Mouse (Mus musculus): Measurements from ENCODE around the gene Golph3l. TPM values are rescaled to one million over a fixed set of nuclear protein-coding genes. Genes with fewer than 3 reads are reported as not detected.
A peak's percentile ranks its signal among the peaks of the same experiment; 100 is the strongest.

The Golph3l gene
- total RNA-seq, 4 experiments from 2014 or later, result 53.5 to 63.5 (median 61.5) TPM

- no peak for DNase-seq
Measured at GRCm38 (mm10) chr3:95657108-95657507, 68.4 kb downstream of the Golph3l start.

GRCm38 (mm10) chr3:95657711-95658110 lies 69.0 kb downstream of the Golph3l start:
- DNase-seq, result no peak

- DNase-seq, result peak; percentile 93
Measured at GRCm38 (mm10) chr3:95658236-95658867, 69.6 kb downstream of the Golph3l start, which contains the start of gene Mcl1. TSS of gene Mcl1 (plus strand) at chr3:95658788.

GRCm38 (mm10) chr3:95658868-95659712 lies 70.4 kb downstream of the Golph3l start:
- peak; percentile 74 for DNase-seq

GRCm38 (mm10) chr3:95659948-95660347 lies 71.2 kb downstream of the Golph3l start:
- DNase-seq, result no peak

- no peak for DNase-seq
Measured at GRCm38 (mm10) chr3:95660788-95661478, 72.2 kb downstream of the Golph3l start.

- no peak for DNase-seq
Measured at GRCm38 (mm10) chr3:95661945-95662715, 73.4 kb downstream of the Golph3l start.

DNA sequence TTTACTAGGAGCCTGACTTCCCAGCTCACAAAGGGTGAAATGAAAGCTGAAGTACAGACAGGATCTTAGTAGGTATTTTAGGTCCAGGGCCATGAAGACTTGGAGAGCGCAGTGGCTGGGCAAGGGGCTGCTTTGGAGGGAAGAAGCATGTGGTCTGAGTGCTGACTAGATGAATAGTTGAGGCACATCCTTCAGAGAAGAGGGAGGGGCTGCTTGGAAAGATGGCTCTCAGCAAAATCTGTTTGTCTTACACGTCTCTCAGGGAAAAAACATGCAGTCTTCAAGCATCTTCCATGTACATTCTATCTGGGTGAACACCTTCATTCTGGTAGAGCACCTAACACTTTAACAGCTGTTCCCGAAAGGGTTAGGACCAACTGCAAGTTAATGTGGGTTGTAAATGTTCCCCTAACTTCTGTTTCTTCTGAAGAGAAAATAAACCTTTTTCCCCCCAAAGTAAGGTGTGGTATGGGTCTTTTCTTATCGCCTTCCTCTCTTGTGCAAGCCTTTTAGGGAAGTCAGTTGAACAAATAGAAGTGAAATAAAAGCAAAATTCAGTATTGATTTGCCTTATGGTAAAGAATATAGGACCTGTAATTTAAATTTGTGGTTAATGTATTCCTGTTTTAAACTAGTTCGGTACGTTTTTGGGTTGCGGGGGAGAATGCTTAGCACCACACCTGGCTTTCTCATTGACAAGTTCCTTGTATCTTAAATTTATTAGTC lies 74.2 kb downstream of the Golph3l start:
- no peak for DNase-seq

GRCm38 (mm10) chr3:95663486-95663885 lies 74.8 kb downstream of the Golph3l start:
- no peak for DNase-seq

GRCm38 (mm10) chr3:95663969-95664608 lies 75.4 kb downstream of the Golph3l start:
- no peak for DNase-seq

GRCm38 (mm10) chr3:95664940-95665352 lies 76.2 kb downstream of the Golph3l start:
- no peak for DNase-seq

GRCm38 (mm10) chr3:95666124-95666844 lies 77.5 kb downstream of the Golph3l start:
- peak; percentile 75 for DNase-seq

GRCm38 (mm10) chr3:95667521-95667920 lies 78.8 kb downstream of the Golph3l start:
- DNase-seq, result no peak

GRCm38 (mm10) chr3:95668026-95668425 lies 79.3 kb downstream of the Golph3l start:
- peak; percentile 73 for DNase-seq

Other genes starting within 250 kb of the Golph3l start
- 10 to 100 TPM; 22.2 to 38.1 (median 27.8) TPM for gene Setdb1, start 231.7 kb upstream of the Golph3l start, total RNA-seq (2022)
- gene 4930558C23Rik, start 186.1 kb upstream of the Golph3l start, total RNA-seq (2022), result not detected
- gene Arnt, start 154.5 kb upstream of the Golph3l start, total RNA-seq (2022), result 10 to 100 TPM; 64.5 to 87.3 (median 75.1) TPM
- 1 to 10 TPM; 4.6 to 9.3 (median 5.1) TPM for gene Ctsk, start 89.7 kb upstream of the Golph3l start, total RNA-seq (2022)
- 100 to 1,000 TPM in 2 of 4 experiments, 10 to 100 TPM in 2; 52.8 to 131 (median 95.6) TPM for gene Ctss, start 62.1 kb upstream of the Golph3l start, total RNA-seq (2022)
- not detected for gene Hormad1, start 29.3 kb upstream of the Golph3l start, total RNA-seq (2022)
- gene Ensa, start 36.1 kb downstream of the Golph3l start, total RNA-seq (2022), result 100 to 1,000 TPM; 102 to 141 (median 119) TPM
- 100 to 1,000 TPM; 177 to 189 (median 179) TPM for gene Mcl1, start 69.9 kb downstream of the Golph3l start, total RNA-seq (2022)
- 10 to 100 TPM in 1 of 4 experiments, 1 to 10 TPM in 3; 4.3 to 10.2 (median 6.4) TPM for gene Adamtsl4, start 99.0 kb downstream of the Golph3l start, total RNA-seq (2022)
- gene Ecm1, start 150.6 kb downstream of the Golph3l start, total RNA-seq (2022), result 100 to 1,000 TPM; 619 to 722 (median 665) TPM
- 10 to 100 TPM; 62.2 to 74.5 (median 65.2) TPM for gene Tars2, start 171.3 kb downstream of the Golph3l start, total RNA-seq (2022)
- 10 to 100 TPM; 57.2 to 70.5 (median 57.7) TPM for gene Rprd2, start 229.9 kb downstream of the Golph3l start, total RNA-seq (2022)

All from adrenal gland, adult 8-10 months (tissue).